Mouse (Mus musculus) hindbrain, embryonic 14.5 days (tissue): ENCODE measurements around the gene Tmem201. TPM values are rescaled to one million over a fixed set of nuclear protein-coding genes. Genes with fewer than 3 reads are reported as not detected.

Experiments used
- ATAC-seq: fragments of 200-750 bp; cut with Nextera tagmentation; 2 replicates; pipeline ENCODE4 v1.8.0; 2017; ENCODE audit warnings: moderate number of reproducible peaks, mild to moderate bottlenecking, moderate TSS enrichment, moderate library complexity; ENCODE audit not compliant: low FRiP score
- DNase-seq: peaks from one replicate; pipeline ENCODE4 v3.0.0-alpha.2; 2015; ENCODE audit warnings: low spot score
- H3K27ac ChIP-seq: fragments of 300-500 bp; sonication (generic); 2 replicates; pipeline ENCODE4 v1.5.1; 2014; ENCODE audit warnings: mild to moderate bottlenecking, moderate library complexity
- H3K27me3 ChIP-seq: fragments of 300-500 bp; sonication (generic); 2 replicates; pipeline ENCODE4 v1.6.1; 2014; ENCODE audit warnings: mild to moderate bottlenecking, low read length, mixed read lengths; ENCODE audit not compliant: control insufficient read depth, insufficient read depth
- H3K36me3 ChIP-seq: fragments of 300-500 bp; sonication (generic); replicated peaks from 2 replicates; pipeline ENCODE4 v1.6.1; 2014; ENCODE audit not compliant: control insufficient read depth, insufficient read depth
- H3K4me1 ChIP-seq: fragments of 300-500 bp; sonication (generic); replicated peaks from 2 replicates; pipeline ENCODE4 v1.6.1; 2014; ENCODE audit warnings: antibody characterized with exemption, low read length, mixed read lengths; ENCODE audit not compliant: control insufficient read depth, insufficient read depth
- H3K4me2 ChIP-seq: fragments of 300-500 bp; sonication (generic); replicated peaks from 2 replicates; pipeline ENCODE4 v1.6.1; 2014; ENCODE audit warnings: mild to moderate bottlenecking, moderate library complexity
- H3K4me3 ChIP-seq: fragments of 300-500 bp; sonication (generic); replicated peaks from 2 replicates; pipeline ENCODE4 v1.5.1; 2014; ENCODE audit warnings: mild to moderate bottlenecking, low read length
- H3K9ac ChIP-seq: fragments of 300-500 bp; sonication (generic); 2 replicates; pipeline ENCODE4 v1.6.1; 2014
- H3K9me3 ChIP-seq: fragments of 300-500 bp; sonication (generic); 2 replicates; pipeline ENCODE4 v1.6.1; 2016; ENCODE audit warnings: low read length; ENCODE audit not compliant: control insufficient read depth
- WGBS: fragments of 180-500 bp; shearing (Covaris S2); extraction: QIAGEN DNeasy Blood & Tissue Kit; methylation state at CpG from one replicate; pipeline ENCODE4 v1.1.7; 2014; 5-methylcytosine and 5-hydroxymethylcytosine counted together
- polyA plus RNA-seq: library from polyadenylated mRNA; unstranded; fragments of >200 nt; fragmentation: Nextera tagmentation; extraction: Ambion mirVana; gene quantifications from 2 replicates; pipeline ENCODE4 v1.2.1, GENCODE M21; 2014

Tmem201 gene
- polyA plus RNA-seq, 1 experiment from 2014 or later = 31.9 TPM

DNA sequence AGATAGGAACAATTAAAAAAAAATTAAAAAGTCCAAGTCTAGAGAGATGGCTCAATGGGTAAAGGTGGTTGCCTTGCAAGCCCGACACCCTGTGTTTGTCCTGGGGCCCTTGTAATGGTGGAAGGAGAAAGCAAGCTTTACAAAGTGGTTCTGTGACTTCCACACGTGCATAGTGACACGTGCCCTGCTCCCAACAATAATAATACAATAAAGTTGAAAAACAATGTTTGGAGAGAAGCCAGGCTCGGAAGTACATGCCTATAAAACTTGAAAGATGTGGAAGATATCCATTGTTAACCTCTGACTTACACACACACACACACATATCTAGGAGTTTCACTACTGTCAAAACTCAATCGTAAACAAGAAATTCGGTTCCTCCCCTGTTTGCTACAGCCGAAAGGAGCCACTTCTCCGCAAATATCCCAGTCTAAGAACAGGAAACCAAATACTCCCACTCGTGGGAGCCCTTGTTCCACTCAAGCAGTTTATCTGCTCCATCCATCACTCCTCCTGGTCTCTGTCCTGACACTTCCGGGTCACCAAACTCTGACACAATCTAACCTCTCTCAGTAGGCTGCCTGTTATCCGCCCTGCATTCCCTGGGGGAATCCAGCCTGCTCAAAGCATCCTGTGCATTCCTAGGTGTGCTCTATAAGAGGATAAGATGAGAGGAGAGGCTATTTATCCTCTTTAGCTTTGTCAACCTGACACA lies 58.6 kb downstream of the Tmem201 start:
- DNase-seq (no peak), ATAC-seq (no peak)
- Histone ChIP-seq H3K27me3 (no peaks in the 10 kb centered on the region), H3K4me1 (0 out of 2 replicates have a peak, but pooled peaks cover 7% of the 10 kb centered on the region), H3K9ac (no peak overlapping the region), H3K36me3 (no peaks in the 10 kb centered on the region), H3K27ac (no peak overlapping the region), H3K4me2 (no peak overlapping the region), H3K4me3 (no peak overlapping the region), H3K9me3 (no peaks in the 10 kb centered on the region)
- WGBS = 73% methylated on average over 11 of the region's 11 CpGs

DNA sequence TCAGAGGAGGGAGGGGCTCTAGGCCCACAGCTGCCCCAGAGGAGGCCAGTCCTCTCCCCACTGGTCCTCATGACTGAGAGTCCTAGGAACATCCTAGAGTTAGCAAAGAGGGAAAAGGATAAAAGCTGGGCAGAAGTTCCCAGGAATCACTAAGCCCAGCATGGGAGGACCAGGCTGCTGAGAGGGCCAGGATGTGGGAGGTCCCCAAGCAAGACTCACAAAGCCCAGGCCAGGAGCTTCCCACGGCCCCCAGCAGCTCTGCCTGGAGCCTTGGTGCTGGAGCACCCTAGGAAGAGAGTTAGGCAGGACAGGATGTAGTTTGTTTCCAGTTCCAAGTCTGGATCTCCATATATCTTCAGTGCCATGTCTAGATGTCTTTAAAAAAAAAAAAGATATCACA lies 59.8 kb downstream of the Tmem201 start:
- Histone ChIP-seq H3K9me3 (no peaks in the 10 kb centered on the region), H3K4me2 (no peak overlapping the region), H3K4me1 (0 out of 2 replicates have a peak, but pooled peaks cover 10% of the 10 kb centered on the region), H3K9ac (no peak overlapping the region), H3K36me3 (peaks cover 6% of the 10 kb centered on the region; the same call in 1 of the 2 replicates), H3K4me3 (no peak overlapping the region), H3K27me3 (no peaks in the 10 kb centered on the region), H3K27ac (no peak overlapping the region)
- ATAC-seq (no peak), DNase-seq (no peak)
- WGBS = 33% methylated on average over 1 of the region's 1 CpGs

DNA sequence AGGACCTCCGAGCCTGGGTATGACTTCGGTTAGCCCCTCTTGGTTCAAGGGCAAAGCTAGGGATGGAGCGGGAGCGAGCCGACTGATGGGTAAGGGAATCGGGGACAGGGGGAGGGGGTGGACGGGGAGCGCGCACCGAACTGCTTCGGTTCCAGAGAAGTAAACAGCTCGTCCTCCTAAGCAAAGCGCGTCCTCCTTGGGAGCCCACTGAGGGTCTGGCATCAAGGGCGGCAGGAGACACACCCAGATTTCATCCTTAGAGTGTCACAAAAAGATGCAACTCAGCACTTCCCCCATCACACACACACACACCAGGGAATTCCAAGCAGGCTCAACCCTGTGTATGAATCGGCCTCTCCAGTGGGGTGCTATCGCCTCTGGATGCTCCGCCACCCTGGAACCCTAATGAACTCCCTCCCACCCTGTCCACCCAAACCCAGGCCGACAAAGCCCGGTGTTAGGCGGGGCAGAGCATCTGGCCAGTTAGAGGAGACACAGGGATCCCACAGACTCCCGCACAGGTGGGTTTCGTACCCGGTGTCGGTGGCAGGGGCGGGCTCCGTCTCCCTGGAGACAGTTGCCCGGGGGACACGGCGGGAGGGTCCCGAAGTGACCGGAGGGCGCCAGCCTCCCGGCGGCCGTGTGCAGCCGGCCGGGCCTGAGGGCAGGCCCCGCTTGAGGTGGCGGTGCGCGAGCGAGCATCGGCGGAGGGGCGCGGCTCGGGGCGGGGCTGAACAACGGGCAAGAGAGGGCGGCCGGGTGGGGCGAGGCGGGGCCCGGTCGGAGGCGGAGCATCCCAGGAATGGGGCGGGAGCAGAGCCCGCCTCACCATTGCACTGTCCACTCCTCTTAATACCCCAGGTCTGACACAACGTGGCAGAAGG lies 62.2 kb downstream of the Tmem201 start:
- WGBS = 2% methylated on average over 54 of the region's 60 CpGs
- Histone ChIP-seq H3K27ac (peak overlapping the region; percentile 84), H3K9me3 (no peaks in the 10 kb centered on the region), H3K27me3 (no peaks in the 10 kb centered on the region), H3K4me3 (peak overlapping the region; percentile 71), H3K9ac (peak overlapping the region; percentile 88), H3K4me2 (peak overlapping the region; percentile 84), H3K4me1 (0 out of 2 replicates have a peak, but pooled peaks cover 10% of the 10 kb centered on the region), H3K36me3 (peaks cover 22% of the 10 kb centered on the region)
- ATAC-seq (peak; percentile 87), DNase-seq (peak; percentile 66)

DNA sequence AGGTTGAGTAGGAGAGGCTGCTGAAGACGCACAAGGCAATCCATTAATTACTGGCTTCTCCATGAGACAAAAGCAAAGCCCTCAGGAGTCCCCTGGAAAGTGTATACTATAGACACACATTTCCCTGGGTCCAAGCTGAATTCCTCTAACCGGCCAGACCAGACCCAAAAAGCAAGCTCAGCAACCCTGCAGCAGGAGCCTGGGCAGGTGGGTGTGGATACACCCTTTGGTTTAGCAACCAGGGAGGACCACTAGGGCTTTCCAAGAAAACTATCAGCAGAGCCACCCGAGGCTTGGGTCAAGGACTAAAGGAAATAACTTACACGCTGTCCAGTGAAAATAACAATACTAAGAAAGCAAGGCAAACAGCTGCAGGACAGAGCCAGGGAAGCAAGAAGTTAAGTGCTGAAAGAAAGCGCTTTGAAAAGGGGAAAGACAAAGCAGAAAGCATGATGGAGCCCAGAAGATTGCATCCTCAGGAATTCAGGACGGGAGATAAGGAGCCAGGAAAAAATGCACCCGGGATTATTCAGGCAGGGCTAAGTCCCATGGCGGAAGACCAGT lies 62.9 kb downstream of the Tmem201 start:
- H3K9me3 ChIP-seq = no peaks in the 10 kb centered on the region
- DNase-seq = no peak
- H3K36me3 ChIP-seq = peaks cover 22% of the 10 kb centered on the region
- peak overlapping the region; percentile 71 for H3K4me3 ChIP-seq
- 0 out of 2 replicates have a peak, but pooled peaks cover 10% of the 10 kb centered on the region for H3K4me1 ChIP-seq
- peak overlapping the region; percentile 84 for H3K27ac ChIP-seq
- 6% methylated on average over 8 of the region's 8 CpGs for WGBS
- H3K4me2 ChIP-seq = peak overlapping the region; percentile 84
- H3K9ac ChIP-seq = peak overlapping the region; percentile 88
- ATAC-seq = no peak
- H3K27me3 ChIP-seq = no peaks in the 10 kb centered on the region

DNA sequence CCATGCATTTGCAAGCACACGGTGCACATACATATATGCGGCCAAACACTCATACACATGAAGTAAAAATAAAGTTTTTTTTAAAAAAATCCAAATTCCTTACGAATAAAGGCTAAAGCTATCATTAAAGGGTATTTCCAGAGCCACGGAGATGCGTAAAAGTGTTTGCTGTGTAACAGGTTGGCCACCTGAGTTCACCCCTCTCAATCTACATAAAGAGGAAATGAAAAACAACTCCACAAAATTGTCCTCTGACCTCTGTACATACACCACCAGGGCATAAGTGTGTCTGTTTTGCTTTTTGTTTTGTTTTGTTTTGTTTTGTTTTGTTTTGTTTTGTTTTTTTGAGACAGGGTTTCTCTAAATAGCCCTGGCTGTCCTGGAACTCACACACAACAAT lies 65.1 kb downstream of the Tmem201 start:
- Histone ChIP-seq H3K9ac (no peak overlapping the region), H3K4me2 (no peak overlapping the region), H3K27me3 (no peaks in the 10 kb centered on the region), H3K36me3 (peaks cover 25% of the 10 kb centered on the region), H3K4me3 (no peak overlapping the region), H3K9me3 (no peaks in the 10 kb centered on the region), H3K27ac (no peak overlapping the region), H3K4me1 (0 out of 2 replicates have a peak, but pooled peaks cover 10% of the 10 kb centered on the region)
- WGBS = 97% methylated on average over 5 of the region's 5 CpGs
- DNase-seq (no peak), ATAC-seq (no peak)

DNA sequence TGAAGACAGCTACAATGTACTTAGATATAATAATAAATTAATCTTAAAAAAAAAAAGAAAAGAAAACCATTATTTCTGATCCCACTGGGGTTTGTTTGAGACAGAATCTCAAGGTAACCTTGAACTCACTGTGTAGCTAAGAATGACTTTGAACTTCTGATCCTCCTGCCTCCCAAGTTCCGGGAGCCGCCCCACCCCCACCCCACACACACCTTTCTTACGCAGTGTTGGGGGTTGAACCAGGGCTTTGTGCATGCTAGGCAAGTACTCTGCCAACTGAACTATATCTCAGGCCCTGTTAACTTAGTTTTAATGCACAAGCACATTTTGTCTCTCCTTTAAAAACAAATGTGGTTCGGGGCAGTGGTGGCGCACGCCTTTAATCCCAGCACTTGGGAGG lies 66.7 kb downstream of the Tmem201 start:
- no peak for ATAC-seq

DNA sequence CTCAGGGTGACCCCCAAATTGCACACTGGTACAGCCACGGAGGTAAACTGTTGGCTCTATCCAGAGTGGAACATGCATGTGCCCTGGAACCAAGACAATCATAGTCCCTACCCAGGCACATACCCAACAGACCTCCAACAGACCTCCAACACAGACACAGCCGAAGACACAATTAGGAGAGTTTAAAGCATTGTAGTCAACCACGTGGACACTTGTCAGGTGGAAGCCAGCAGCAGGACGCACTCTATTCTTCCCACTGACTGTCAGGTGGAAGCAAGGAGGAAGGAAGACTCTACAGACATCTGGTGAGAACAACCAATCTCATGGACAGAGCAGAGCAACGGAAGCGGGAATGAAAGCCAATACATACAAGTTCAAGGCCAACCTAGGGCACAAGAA lies 72.2 kb downstream of the Tmem201 start:
- Histone ChIP-seq H3K27me3 (no peaks in the 10 kb centered on the region), H3K36me3 (peaks cover 17% of the 10 kb centered on the region), H3K4me1 (no peaks in the 10 kb centered on the region), H3K4me2 (no peak overlapping the region), H3K27ac (no peak overlapping the region), H3K9ac (no peak overlapping the region), H3K9me3 (no peaks in the 10 kb centered on the region), H3K4me3 (no peak overlapping the region)
- DNase-seq = no peak
- WGBS = 91% methylated on average over 6 of the region's 6 CpGs
- ATAC-seq = no peak

More for the DNA sequence above, 66.7 kb downstream of the Tmem201 start:
- Histone ChIP-seq H3K4me2 (no peak overlapping the region), H3K4me1 (0 out of 2 replicates have a peak, but pooled peaks cover 10% of the 10 kb centered on the region), H3K9me3 (no peaks in the 10 kb centered on the region), H3K9ac (no peak overlapping the region), H3K27ac (no peak overlapping the region), H3K36me3 (peaks cover 25% of the 10 kb centered on the region), H3K4me3 (no peak overlapping the region), H3K27me3 (no peaks in the 10 kb centered on the region)
- 98% methylated on average over 6 of the region's 6 CpGs for WGBS
- no peak for DNase-seq
